Mouse (Mus musculus): ENCODE measurements around the gene Ttc5.
"Not testable (repeated sequence)": the region's sequence is repeated elsewhere in the genome, so short reads cannot be mapped to it uniquely, and the experiment has no call there.

The Ttc5 gene

DNA sequence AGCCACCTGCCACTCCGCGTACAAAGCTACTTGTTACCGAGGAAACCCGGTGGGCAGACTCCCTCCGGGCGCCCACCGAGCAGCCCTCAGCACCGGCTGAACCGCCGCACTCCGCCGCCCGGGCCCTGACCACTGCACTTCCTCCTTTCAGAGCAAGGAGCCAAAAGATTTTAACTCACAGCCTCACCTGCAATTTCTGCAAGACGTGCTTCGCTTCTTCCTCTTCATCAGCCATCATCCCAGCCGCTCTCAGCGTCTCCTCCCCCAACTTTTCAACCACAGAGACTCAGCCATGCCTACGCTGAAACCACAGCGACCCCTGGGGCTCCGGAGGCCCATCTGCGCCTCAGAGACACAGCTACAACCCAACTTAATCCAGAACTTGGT, at the start of gene Ttc5:
TSS of gene Ttc5 (minus strand) at position 269 of the 387 bp plus-strand sequence.
- DNase-seq = peak; percentile 95

DNA sequence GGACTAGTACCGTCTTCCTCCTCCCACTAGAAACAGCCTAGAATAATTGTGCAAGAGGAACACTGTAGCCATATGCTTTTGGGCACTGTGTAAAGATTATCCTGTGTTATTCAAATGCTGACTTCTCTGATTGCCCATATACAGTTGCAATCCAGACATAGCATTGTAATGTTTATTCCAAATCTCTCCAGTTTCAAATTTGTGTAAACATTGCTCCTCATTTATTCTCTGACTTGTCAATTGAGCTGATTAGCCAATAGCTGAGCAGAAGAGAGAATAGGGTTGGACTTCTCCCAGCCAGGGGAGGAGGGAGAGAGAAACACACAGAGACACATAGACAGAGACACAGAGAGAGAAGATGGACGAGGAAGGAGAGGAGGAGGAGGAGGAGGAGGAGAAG, 49.1 kb upstream of the Ttc5 start:
- DNase-seq = no peak

- no peak for DNase-seq
These were observed 48.6 kb upstream of the Ttc5 start for GRCm38 (mm10) chr14:50833964-50834363.

DNA sequence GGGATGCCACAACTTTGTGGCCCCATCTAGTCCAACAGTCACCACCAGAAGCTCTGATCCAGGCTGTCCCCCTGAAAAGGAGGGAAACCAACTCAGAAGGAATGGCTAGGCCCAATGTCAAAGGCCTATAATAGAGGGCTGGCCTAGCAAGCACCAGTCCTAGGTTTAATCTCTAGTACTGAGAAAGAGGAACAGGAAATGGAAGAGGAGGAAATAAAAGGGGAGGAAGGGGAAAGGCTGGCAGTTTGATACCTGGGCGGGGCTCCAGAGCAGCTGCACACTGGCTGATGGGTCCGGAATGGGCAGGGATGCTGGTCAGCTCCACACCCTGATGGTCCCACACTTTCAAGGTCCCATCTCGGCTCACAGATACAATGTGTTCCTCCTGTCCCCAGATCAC, 44.6 kb upstream of the Ttc5 start:
- no peak for DNase-seq

DNA sequence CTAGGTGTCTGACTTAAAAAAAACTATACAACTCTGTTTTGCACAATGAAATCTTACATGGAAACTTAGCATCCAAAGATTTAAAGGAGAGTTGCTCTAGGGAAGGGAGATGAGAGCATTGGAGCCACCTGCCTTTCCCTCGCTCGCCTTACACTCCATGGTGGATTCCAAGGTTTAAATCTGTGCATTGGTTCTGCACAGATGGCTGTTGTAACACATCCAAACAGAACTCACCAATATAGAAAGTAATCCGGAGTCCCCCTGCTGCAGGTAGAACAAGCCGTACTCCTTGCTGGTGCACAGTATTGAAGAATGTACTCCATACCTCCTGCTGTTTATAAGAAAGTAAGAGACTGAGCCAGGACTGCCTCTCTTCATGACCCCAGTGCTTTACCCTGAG, 41.3 kb upstream of the Ttc5 start:
- DNase-seq = no peak

DNA sequence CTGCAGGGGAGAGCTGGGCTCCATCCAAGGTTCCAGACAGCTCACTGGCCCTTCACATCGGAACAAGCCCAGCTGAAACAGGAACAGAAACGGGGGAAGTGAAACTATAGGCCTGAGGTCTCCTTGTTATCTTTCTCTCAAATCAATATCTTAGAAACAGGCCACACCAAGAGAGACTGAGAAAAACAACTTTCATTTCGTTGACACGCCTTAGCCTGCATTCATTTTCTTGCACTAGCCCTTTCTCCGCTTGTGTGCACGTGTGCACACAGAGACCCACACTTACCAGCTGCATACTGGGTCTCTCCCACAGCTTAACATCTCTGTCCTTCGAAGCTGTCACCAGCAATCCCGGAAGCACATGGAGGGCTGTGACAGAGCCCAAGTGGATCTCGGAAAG, 38.9 kb upstream of the Ttc5 start:
- no peak for DNase-seq

GRCm38 (mm10) chr14:50823240-50823639, 37.9 kb upstream of the Ttc5 start:
- no peak for DNase-seq

GRCm38 (mm10) chr14:50813060-50813459, 27.7 kb upstream of the Ttc5 start:
- DNase-seq = no peak

- DNase-seq = peak; percentile 99
These were observed 22.3 kb upstream of the Ttc5 start, which contains the start of the genes Ccnb1ip1 and Parp2 for GRCm38 (mm10) chr14:50807487-50808072. Gene Ccnb1ip1, minus strand, starts transcription at chr14:50807732. Gene Parp2, plus strand, starts transcription at chr14:50807841.

GRCm38 (mm10) chr14:50806469-50806868, 21.1 kb upstream of the Ttc5 start:
- DNase-seq = not testable (repeated sequence)

- no peak for DNase-seq
These were observed 19.4 kb upstream of the Ttc5 start for GRCm38 (mm10) chr14:50804683-50805082.

- peak; percentile 59 for DNase-seq
These were observed 17.7 kb upstream of the Ttc5 start for GRCm38 (mm10) chr14:50802843-50803562.

GRCm38 (mm10) chr14:50802441-50802840, 17.1 kb upstream of the Ttc5 start:
- no peak for DNase-seq

DNA sequence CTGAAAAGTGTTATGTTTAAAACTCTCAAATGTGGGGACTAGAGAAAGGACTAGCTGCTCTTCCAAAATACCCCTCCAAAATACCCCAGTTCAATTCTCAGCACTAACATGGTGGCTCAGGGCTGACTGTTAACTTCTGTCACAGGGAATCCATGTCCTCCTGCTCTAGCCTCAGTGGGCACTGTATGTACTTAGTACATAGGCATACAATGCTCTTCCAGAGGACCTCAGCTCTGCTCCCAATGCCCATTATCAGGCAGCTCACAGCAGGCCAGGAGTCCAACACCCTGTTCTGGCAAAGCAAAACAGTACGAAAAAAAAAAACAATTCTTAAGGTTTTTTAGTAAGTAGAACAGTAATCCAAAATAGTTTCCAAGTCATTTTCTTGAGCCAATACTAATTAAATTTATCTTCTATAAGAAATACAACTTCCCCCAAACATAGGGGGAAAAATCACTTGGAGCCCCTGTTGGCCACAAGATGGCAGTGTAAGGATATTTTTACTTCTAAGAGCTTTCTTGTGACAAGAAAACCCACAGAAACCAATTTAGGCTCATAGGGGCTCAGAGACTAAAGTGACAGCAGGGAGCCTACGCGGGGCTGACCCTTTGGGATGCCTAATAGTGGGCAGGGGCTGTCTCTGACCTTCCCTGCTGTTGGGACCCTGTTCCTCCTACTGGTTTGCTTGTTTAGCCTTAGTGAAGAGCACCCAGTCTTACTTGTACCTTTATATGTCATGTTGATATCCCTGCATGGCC, 14.4 kb upstream of the Ttc5 start:
- peak; percentile 83 for DNase-seq

GRCm38 (mm10) chr14:50798512-50798911, 13.2 kb upstream of the Ttc5 start:
- DNase-seq = peak; percentile 53

GRCm38 (mm10) chr14:50796464-50796863, 11.1 kb upstream of the Ttc5 start:
- DNase-seq = no peak

- no peak for DNase-seq
These were observed 10.6 kb upstream of the Ttc5 start for GRCm38 (mm10) chr14:50795965-50796364.

DNA sequence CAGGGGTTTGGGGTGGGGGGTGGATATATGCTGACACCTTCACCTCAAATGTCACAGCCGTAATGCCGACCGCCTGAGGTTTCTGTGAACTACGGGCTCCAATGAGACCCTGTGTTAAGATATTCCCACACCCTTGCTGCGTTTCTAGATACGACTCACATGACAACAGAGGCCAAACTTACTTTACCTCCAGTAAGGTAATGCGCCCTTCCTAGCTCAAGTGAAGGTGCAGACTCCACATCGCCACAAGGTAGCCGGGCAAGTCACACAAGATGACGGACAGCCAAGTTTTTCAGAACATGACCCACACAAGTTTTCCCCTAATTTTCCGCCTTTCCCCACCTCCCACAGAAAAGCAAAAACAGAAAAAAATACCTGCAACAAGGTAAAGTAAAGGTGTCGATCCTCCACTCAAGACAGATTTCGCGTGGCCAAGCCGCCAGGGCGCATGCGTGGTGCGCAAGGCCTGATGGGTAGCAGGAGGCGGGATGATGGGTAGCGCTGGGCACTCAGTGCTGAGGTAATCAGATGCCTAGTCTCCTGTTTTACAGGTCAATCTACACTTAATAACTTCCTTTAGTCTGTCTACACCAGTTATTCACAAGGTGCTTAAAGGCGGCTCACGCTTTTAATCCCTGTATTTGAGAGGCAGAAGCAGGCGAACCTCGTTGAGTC, 10.1 kb upstream of the Ttc5 start:
- no peak for DNase-seq

- DNase-seq = peak; percentile 35
These were observed 2.8 kb upstream of the Ttc5 start for GRCm38 (mm10) chr14:50788157-50788556.

DNA sequence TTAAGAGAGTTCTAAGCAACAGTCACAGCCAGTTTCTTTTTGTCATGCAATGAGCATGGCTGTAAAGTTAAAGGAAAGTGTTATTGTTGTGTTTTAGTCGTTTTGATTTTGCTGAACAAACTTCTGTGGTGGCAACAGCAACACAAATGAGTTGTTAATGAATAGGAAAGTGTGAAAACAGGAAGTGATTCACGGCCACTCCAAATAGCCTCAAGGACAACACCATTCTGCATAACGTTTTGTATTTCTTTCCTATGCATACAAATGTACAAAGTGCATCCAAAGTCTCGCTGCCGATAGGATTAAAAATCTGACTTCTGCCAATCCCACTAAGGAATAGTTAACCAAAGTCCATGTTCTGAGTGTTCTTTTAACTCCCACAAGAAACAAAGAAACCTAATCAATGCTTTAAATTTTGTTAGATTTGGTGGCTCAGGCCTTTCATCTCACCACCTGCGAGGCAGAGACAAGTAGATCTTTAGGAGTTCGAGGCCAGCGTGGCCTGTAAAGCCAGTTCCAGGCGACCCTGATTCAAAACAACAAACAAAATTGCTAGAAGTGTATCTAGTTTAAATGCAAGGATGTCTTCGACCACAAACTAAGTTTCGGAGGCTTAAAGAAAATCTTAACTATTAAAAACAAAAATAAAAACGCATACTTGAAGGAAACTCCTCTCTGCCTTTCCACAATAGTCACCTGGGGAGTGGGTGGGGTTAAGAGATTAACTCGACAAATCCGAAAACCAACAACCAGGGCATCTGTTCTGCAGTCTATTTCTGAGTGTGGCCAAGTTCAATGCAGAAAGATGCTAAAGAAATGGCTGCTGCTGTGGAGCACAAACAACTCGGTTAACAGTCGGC, 698 bp downstream of the Ttc5 start:
- DNase-seq = no peak

DNA sequence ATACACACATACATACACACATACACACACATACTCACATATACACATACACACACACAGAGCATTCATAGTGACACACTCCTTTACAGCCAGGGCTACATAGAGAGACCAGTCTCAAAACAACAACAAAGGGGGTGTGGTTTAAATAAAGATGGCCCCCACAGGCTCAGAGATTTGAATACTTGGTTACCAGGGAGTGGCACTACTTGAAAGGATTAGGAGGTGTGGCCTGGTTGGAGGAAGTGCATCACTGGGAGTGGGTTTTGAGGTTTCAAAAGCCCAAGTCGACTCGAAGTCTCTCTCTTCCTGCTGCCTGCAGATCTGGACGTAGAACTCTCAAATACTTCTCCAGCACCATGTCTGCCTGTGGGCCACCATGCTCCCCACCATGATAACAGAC, 3.2 kb downstream of the Ttc5 start:
- DNase-seq = no peak

GRCm38 (mm10) chr14:50771342-50771741, 14.0 kb downstream of the Ttc5 start:
- DNase-seq = no peak

Data from retina, postnatal 1 day (tissue).